Mouse (Mus musculus) A20 (cell line): Measurements from ENCODE around the gene Metap1d.
A peak's percentile ranks its signal among the peaks of the same experiment; 100 is the strongest.

Experiments used
- DNase-seq: peaks from one replicate; pipeline ENCODE4 v3.0.0-alpha.2; 2011; ENCODE audit warnings: low read depth, low spot score

Metap1d gene

GRCm38 (mm10) chr2:71453161-71453916 is at the start of gene Metap1d:
TSS of gene Metap1d (plus strand) at chr2:71453276.
- DNase-seq: peak; percentile 96

- peak; percentile 24 for DNase-seq
Measured at GRCm38 (mm10) chr2:71405613-71406012, 47.5 kb upstream of the Metap1d start.

- no peak for DNase-seq
Measured at GRCm38 (mm10) chr2:71418760-71419280, 34.3 kb upstream of the Metap1d start.

- no peak for DNase-seq
Measured at GRCm38 (mm10) chr2:71419408-71419807, 33.7 kb upstream of the Metap1d start.

GRCm38 (mm10) chr2:71420895-71421425 is 32.1 kb upstream of the Metap1d start:
- DNase-seq: no peak

GRCm38 (mm10) chr2:71424545-71424944 is 28.5 kb upstream of the Metap1d start:
- DNase-seq: no peak

GRCm38 (mm10) chr2:71435440-71435839 is 17.6 kb upstream of the Metap1d start:
- DNase-seq: no peak

GRCm38 (mm10) chr2:71443376-71443775 is 9.7 kb upstream of the Metap1d start:
- DNase-seq: no peak

- DNase-seq: no peak
Measured at GRCm38 (mm10) chr2:71445536-71446196, 7.4 kb upstream of the Metap1d start.

GRCm38 (mm10) chr2:71449604-71450003 is 3.5 kb upstream of the Metap1d start:
- DNase-seq: peak; percentile 72

- no peak for DNase-seq
Measured at GRCm38 (mm10) chr2:71451761-71452160, 1.3 kb upstream of the Metap1d start.

- no peak for DNase-seq
Measured at GRCm38 (mm10) chr2:71453917-71454260, 813 bp downstream of the Metap1d start.

GRCm38 (mm10) chr2:71458624-71459023 is 5.5 kb downstream of the Metap1d start:
- no peak for DNase-seq

GRCm38 (mm10) chr2:71459659-71460058 is 6.6 kb downstream of the Metap1d start:
- DNase-seq: no peak

- no peak for DNase-seq
Measured at GRCm38 (mm10) chr2:71461139-71461538, 8.1 kb downstream of the Metap1d start.

- DNase-seq: no peak
Measured at GRCm38 (mm10) chr2:71461589-71461988, 8.5 kb downstream of the Metap1d start.

GRCm38 (mm10) chr2:71462066-71462465 is 9.0 kb downstream of the Metap1d start:
- DNase-seq: no peak

GRCm38 (mm10) chr2:71462553-71462952 is 9.5 kb downstream of the Metap1d start:
- DNase-seq: no peak

- DNase-seq: no peak
Measured at GRCm38 (mm10) chr2:71466103-71466502, 13.0 kb downstream of the Metap1d start.

GRCm38 (mm10) chr2:71466861-71467450 is 13.9 kb downstream of the Metap1d start:
- no peak for DNase-seq

- DNase-seq: no peak
Measured at GRCm38 (mm10) chr2:71471094-71471493, 18.0 kb downstream of the Metap1d start.

- no peak for DNase-seq
Measured at GRCm38 (mm10) chr2:71473830-71474229, 20.8 kb downstream of the Metap1d start.
